Mouse (Mus musculus) bone marrow macrophage, adult 2 months (primary cell): ENCODE data around the gene Bglap2. TPM values are rescaled to one million over a fixed set of nuclear protein-coding genes. Genes with fewer than 3 reads are reported as not detected.
"Not testable (repeated sequence)": the region's sequence is repeated elsewhere in the genome, so short reads cannot be mapped to it uniquely, and the experiment has no call there.

ENCODE experiments used
- H3K27ac ChIP-seq: 2 replicates; pipeline ENCODE4 v1.5.1; 2012; ENCODE audit warnings: low read depth, low read length; ENCODE audit not compliant: insufficient read depth
- H3K4me1 ChIP-seq: 2 replicates; pipeline ENCODE4 v1.6.1; 2012; ENCODE audit warnings: low read length; ENCODE audit not compliant: control insufficient read depth, insufficient read depth
- H3K4me3 ChIP-seq: 2 replicates; pipeline ENCODE4 v1.5.1; 2012; ENCODE audit warnings: mild to moderate bottlenecking, low read length, moderate library complexity; ENCODE audit not compliant: insufficient read depth
- CTCF ChIP-seq: IDR thresholded peaks from 2 replicates; pipeline ENCODE4 v1.5.1; 2012; ENCODE audit warnings: low read depth, mild to moderate bottlenecking, low read length, moderate library complexity
- POLR2A ChIP-seq: IDR thresholded peaks from 2 replicates; pipeline ENCODE4 v1.6.1; 2012; ENCODE audit warnings: mild to moderate bottlenecking, low read depth, low read length, borderline replicate concordance
- polyA plus RNA-seq: library from polyadenylated mRNA; stranded (reverse); fragments of >200 nt; gene quantifications from 2 replicates; pipeline ENCODE4 v1.2.4, GENCODE M21; 2012; ENCODE audit not compliant: missing spikeins, insufficient read depth, insufficient read length

Bglap2 gene
- polyA plus RNA-seq, 1 experiment = not detected

DNA sequence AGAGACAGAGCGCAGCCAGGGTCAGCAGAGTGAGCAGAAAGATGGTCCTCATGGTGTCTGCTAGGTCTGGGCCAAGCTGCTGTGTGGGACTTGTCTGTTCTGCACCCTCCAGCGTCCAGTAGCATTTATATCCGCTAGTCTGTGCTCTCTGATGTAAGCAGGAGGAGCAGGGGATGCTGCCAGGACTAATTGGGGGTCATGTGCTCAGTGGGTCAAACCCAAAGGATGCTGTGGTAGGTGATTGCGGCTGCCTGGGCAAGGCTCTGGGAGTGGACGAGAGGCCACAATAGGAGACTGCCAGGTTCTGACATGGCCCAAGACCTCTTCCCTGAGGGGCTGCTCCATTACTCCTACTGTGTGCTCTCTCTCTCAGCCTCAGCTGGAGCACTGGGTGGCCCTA, 5.9 kb upstream of the Bglap2 start, which contains the start of gene Bglap:
TSS of gene Bglap (minus strand) at position 101 of the 400 bp plus-strand sequence.
- no peak within 1 kb of the TSS for H3K27ac ChIP-seq
- H3K4me3 ChIP-seq = no peak within 1 kb of the TSS
- H3K4me1 ChIP-seq = peaks cover 2% of the 10 kb centered on the region; the same call in 1 of the 2 replicates
- TF ChIP-seq POLR2A (no peak), CTCF (no peak)

DNA sequence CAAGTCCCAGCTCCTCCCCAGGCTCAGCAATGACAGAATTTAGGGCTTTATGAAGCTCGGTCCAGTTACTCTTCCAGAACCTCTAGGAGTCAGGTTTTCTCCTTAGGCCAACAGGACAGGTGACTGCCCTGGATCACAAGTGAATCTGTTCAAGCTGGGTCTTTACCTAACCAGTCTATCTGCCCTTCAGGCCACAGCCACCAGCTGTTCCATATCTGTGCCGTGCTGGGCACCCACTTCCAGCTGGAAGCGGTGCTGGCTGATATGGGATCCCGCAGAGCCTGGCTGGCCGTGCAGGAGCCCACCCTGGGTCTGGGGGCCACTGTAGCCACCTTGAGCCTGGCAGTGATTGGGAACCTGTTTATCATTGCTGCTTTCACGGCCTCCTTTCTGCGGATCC, 3.9 kb upstream of the Bglap2 start:
- not testable (repeated sequence) for H3K27ac ChIP-seq, H3K4me1 ChIP-seq, H3K4me3 ChIP-seq

DNA sequence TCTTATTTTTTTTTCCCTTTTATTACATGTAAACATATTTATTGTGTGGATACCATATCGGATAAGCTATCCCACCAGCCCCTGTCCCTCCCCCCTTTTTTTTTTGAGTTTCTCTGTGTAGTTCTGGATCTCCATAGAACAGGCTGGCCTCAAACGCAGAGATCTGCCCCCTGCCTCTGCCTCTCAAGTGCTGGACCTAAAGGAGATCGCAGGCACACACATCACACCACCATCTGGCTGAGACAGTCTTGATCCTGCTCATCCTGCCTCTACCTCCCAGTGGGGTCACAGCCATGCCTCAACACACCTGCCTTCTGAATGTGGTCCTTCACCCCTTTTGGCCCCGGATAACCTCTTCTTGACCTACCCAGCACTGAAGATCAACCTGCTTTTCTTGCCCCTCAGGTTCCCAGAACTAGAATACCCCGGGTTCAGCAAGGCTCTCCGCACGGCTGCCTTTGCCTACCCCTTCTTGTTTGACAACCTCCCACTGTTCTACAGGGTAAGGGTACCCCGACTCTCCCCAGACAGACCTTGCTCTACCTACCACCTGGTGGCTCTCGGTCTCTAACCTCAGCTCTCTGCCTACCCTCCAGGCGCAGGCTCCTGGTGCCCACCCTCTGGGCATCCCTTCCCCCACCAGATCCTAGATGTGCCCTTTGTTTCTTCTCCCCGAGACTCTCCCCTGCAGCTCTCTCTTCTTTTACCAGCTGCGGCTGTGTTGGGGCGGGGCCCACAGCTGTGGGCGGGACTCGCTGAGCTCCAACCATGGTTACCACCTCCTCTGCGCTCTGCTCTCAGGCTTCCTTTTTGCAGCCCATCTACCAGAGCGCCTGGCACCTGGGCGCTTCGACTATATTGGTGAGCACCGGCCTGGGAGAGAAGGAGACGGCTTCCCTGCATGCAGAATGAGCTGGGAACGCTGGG, 3.2 kb upstream of the Bglap2 start:
- H3K4me3 ChIP-seq, H3K4me1 ChIP-seq, H3K27ac ChIP-seq: not testable (repeated sequence)

DNA sequence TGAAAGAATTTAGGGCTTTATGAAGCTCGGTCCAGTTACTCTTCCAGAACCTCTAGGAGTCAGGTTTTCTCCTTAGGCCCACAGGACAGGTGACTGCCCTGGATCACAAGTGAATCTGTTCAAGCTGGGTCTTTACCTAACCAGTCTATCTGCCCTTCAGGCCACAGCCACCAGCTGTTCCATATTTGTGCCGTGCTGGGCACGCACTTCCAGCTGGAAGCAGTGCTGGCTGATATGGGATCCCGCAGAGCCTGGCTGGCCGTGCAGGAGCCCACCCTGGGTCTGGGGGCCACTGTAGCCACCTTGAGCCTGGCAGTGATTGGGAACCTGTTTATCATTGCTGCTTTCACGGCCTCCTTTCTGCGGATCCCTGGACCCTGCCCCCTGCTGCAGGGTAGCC, 1.9 kb downstream of the Bglap2 start:
- not testable (repeated sequence) for H3K27ac ChIP-seq, H3K4me1 ChIP-seq, H3K4me3 ChIP-seq

DNA sequence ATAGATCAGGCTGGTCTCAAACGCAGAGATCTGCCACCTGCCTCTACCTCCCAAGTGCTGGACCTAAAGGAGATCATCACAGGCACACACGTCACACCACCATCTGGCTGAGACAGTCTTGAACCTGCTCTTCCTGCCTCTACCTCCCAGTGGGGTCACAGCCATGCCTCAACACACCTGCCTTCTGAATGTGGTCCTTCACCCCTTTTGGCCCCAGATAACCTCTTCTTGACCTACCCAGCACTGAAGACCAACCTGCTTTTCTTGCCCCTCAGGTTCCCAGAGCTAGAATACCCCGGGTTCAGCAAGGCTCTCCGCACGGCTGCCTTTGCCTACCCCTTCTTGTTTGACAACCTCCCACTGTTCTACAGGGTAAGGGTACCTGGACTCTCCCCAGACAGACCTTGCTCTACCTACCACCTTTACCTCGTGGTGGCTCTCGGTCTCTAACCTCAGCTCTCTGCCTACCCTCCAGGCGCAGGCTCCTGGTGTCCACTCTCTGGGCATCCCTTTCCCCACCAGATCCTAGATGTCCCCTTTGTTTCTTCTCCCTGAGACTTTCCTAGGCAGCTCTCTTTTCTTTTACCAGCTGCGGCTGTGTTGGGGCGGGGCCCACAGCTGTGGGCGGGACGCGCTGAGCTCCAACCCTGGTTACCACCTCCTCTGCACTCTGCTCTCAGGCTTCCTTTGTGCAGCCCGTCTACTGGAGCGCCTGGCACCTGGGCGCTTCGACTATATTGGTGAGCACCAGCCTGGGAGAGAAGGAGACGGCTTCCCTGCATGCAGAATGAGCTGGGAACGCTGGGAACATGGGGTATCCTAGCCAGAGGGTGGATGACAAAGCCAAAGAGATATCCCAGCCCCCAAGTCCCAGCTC, 2.5 kb downstream of the Bglap2 start:
- H3K27ac ChIP-seq, H3K4me3 ChIP-seq, H3K4me1 ChIP-seq: not testable (repeated sequence)

DNA sequence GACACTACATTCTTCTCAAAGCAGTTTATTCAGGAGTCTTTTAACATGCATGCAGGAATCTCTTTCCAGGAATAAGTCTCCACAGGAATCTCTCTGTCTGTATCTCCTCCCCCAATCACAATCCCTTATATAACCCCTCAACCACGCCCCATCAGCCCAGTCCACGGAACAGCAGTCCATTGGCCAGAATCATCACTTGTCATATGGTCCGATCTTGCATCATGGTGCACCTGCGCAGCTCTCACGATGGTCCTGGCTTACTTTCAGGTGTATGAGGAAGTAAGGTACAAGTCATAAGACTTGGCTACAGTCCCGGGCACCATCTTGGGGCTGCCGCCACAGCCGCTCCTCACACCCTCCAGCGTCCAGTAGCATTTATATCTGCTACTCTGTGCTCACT, 5.9 kb downstream of the Bglap2 start, which contains the start of gene Bglap3:
TSS of gene Bglap3 (minus strand) at position 101 of the 400 bp plus-strand sequence.
- H3K4me3 ChIP-seq, H3K27ac ChIP-seq, H3K4me1 ChIP-seq: not testable (repeated sequence)

DNA sequence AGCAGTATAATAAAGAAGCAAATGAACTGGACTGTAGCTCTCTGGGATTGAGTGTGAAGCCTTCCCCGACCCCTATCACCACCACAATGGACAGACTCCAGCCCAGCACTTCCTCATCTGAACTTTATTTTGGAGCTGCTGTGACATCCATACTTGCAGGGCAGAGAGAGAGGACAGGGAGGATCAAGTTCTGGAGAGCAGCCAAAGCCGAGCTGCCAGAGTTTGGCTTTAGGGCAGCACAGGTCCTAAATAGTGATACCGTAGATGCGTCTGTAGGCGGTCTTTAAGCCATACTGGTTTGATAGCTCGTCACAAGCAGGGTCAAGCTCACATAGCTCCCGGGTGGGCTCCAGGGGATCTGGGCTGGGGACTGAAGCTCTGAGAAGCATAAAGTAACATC, 10.0 kb downstream of the Bglap2 start:
- H3K27ac ChIP-seq, H3K4me1 ChIP-seq, H3K4me3 ChIP-seq: not testable (repeated sequence)

DNA sequence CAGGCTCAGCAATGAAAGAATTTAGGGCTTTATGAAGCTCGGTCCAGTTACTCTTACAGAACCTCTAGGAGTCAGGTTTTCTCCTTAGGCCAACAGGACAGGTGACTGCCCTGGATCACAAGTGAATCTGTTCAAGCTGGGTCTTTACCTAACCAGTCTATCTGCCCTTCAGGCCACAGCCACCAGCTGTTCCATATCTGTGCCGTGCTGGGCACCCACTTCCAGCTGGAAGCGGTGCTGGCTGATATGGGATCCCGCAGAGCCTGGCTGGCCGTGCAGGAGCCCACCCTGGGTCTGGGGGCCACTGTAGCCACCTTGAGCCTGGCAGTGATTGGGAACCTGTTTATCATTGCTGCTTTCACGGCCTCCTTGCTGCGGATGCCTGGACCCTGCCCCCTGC, 11.0 kb downstream of the Bglap2 start:
- H3K4me3 ChIP-seq, H3K4me1 ChIP-seq, H3K27ac ChIP-seq: not testable (repeated sequence)

DNA sequence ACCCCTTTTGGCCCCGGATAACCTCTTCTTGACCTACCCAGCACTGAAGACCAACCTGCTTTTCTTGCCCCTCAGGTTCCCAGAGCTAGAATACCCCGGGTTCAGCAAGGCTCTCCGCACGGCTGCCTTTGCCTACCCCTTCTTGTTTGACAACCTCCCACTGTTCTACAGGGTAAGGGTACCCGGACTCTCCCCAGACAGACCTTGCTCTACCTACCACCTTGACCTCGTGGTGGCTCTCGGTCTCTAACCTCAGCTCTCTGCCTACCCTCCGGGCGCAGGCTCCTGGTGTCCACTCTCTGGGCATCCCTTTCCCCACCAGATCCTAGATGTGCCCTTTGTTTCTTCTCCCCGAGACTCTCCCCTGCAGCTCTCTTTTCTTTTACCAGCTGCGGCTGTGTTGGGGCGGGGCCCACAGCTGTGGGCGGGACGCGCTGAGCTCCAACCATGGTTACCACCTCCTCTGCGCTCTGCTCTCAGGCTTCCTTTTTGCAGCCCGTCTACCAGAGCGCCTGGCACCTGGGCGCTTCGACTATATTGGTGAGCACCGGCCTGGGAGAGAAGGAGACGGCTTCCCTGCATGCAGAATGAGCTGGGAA, 11.6 kb downstream of the Bglap2 start:
- H3K4me1 ChIP-seq, H3K4me3 ChIP-seq, H3K27ac ChIP-seq: not testable (repeated sequence)

DNA sequence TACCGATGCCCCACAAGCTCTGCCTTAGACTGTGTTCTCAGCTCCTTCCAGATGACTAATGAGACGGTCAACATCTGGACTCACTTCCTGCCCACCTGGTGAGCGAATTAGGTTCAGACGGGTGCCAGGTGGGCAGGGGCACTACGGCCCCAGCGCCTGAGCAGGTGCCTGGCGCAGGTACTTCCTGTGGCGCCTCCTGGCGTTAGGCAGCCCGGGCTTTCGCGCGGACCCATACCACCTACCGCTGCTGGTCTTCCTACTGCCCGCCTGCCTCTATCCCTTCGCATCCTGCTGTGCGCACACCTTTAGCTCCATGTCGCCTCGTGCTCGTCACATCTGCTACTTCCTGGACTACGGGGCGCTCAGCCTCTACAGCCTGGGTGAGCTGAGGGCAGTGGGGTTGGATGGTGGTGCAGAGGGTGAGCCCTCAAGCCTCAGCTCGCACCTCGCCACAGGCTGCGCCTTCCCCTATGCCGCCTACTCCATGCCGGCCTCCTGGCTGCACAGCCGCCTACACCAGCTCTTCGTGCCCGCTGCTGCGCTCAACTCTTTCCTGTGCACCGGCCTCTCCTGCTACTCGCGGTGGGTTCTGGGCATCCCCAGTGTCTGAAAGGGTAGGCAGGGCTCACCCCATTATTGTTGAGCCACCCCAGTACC, 12.7 kb downstream of the Bglap2 start:
- no peak overlapping the region for H3K27ac ChIP-seq
- H3K4me3 ChIP-seq = no peak overlapping the region
- no peak for TF ChIP-seq POLR2A
- TF ChIP-seq CTCF = no peak
- no peaks in the 10 kb centered on the region for H3K4me1 ChIP-seq
